Comparison of ENCODE assay signal across 8 mouse cellular contexts in the genomic region with DNA sequence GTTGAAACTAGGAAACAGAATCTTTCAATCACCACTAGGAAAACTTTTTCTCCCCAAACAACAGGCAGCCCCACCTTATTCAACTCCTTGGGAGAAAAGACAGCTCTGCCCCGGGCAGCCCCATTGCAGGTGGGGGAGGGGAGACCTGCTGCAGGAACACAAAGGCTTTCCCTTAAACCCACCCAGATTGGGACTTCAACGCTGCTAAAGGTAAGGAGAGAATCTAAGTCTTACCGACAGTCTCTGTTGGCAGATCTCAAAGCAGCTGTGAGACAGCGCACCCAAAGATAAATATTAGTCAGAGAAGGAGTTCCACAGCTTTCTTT. TPM values are rescaled to one million over a fixed set of nuclear protein-coding genes. Genes with fewer than 3 reads are reported as not detected.
DNase-seq lines count a peak whose midpoint lies in the region; ATAC-seq and TF ChIP-seq lines count a peak whose summit lies in the region.

No protein-coding gene starts in this region.

- no peaks in the 10 kb centered on the region for H3K27me3 ChIP-seq in kidney, embryonic 16.5 days (ENCODE audit: insufficient read depth, low read length)
- no peaks in the 10 kb centered on the region for H3K27me3 ChIP-seq in forebrain, embryonic 16.5 days (replicated peaks; ENCODE audit: control insufficient read depth, insufficient read depth, low read length)
- H3K27me3 ChIP-seq in midbrain, embryonic 11.5 days (ENCODE audit: control insufficient read depth, insufficient read depth, low read length), result no peaks in the 10 kb centered on the region

- no peak overlapping the region for H3K4me3 ChIP-seq in kidney, embryonic 16.5 days (ENCODE audit: low read length)
- peak overlapping the region; percentile 19 for H3K4me3 ChIP-seq in forebrain, embryonic 16.5 days (replicated peaks; ENCODE audit: low read length)
- peak overlapping the region; percentile 1; the same call in 1 of the 2 replicates for H3K4me3 ChIP-seq in midbrain, embryonic 11.5 days (ENCODE audit: low read depth, low read length)

- ATAC-seq in kidney, embryonic 16.5 days (ENCODE audit: low FRiP score, low TSS enrichment), result peak; percentile 83
- ATAC-seq in forebrain, embryonic 16.5 days, result peak; percentile 86
- peak; percentile 94 for ATAC-seq in midbrain, embryonic 11.5 days (ENCODE audit: low FRiP score)
- no peak for ATAC-seq in erythroid progenitor cell, adult 5-6 weeks (replicated peaks; ENCODE audit: low FRiP score, poor library complexity, severe bottlenecking)

- peak overlapping the region; percentile 42 for H3K4me2 ChIP-seq in kidney, embryonic 16.5 days (replicated peaks; ENCODE audit: low read depth, low read length)
- H3K4me2 ChIP-seq in forebrain, embryonic 16.5 days (ENCODE audit: low read length), result peak overlapping the region; percentile 44
- peak overlapping the region; percentile 22 for H3K4me2 ChIP-seq in midbrain, embryonic 11.5 days

- H3K9ac ChIP-seq in kidney, embryonic 16.5 days (replicated peaks; ENCODE audit: low read length), result 0 out of 2 replicates have a peak overlapping the region, but pooled peaks have one; percentile 27
- peak overlapping the region; percentile 39 for H3K9ac ChIP-seq in forebrain, embryonic 16.5 days (replicated peaks; ENCODE audit: low read depth, low read length)
- peak overlapping the region; percentile 24 for H3K9ac ChIP-seq in midbrain, embryonic 11.5 days (ENCODE audit: low read length)

- no peaks in the 10 kb centered on the region for H3K9me3 ChIP-seq in kidney, embryonic 16.5 days (ENCODE audit: low read length)
- H3K9me3 ChIP-seq in forebrain, embryonic 16.5 days (ENCODE audit: control insufficient read depth, low read length), result no peaks in the 10 kb centered on the region
- H3K9me3 ChIP-seq in midbrain, embryonic 11.5 days (ENCODE audit: control insufficient read depth, low read length), result no peaks in the 10 kb centered on the region

- no peaks in the 10 kb centered on the region for H3K36me3 ChIP-seq in kidney, embryonic 16.5 days (ENCODE audit: insufficient read depth, low read length)
- H3K36me3 ChIP-seq in forebrain, embryonic 16.5 days (ENCODE audit: control insufficient read depth, insufficient read depth), result no peaks in the 10 kb centered on the region
- H3K36me3 ChIP-seq in midbrain, embryonic 11.5 days (ENCODE audit: control insufficient read depth, insufficient read depth, low read length), result no peaks in the 10 kb centered on the region

- no peak for TF ChIP-seq CTCF in brain, embryonic 14.5 days (IDR thresholded peaks at IDR 0.05; ENCODE audit: borderline replicate concordance, extremely low read depth, insufficient read depth, insufficient read length)

- H3K27ac ChIP-seq in kidney, embryonic 16.5 days (ENCODE audit: low read length), result no peak overlapping the region
- peak overlapping the region; percentile 25 for H3K27ac ChIP-seq in forebrain, embryonic 16.5 days (ENCODE audit: low read length)
- no peak overlapping the region for H3K27ac ChIP-seq in midbrain, embryonic 11.5 days (ENCODE audit: low read depth, low read length)

- DNase-seq in kidney, adult 9 months, result no peak
- peak; percentile 85 for DNase-seq in brain, embryonic 14.5 days (ENCODE audit: low read depth)
- no peak for DNase-seq in midbrain, embryonic 11.5 days (ENCODE audit: low spot score, missing footprints)
- DNase-seq in spleen, adult 18-20 months, result no peak
- no peak for DNase-seq in gastrocnemius, postnatal 25 days

- H3K4me1 ChIP-seq in kidney, embryonic 16.5 days (ENCODE audit: insufficient read depth, low read length), result no peaks in the 10 kb centered on the region
- no peaks in the 10 kb centered on the region for H3K4me1 ChIP-seq in forebrain, embryonic 16.5 days (replicated peaks; ENCODE audit: control insufficient read depth, insufficient read depth, low read length)
- H3K4me1 ChIP-seq in midbrain, embryonic 11.5 days (ENCODE audit: control insufficient read depth, insufficient read depth, low read length), result no peaks in the 10 kb centered on the region

- TF ChIP-seq POLR2A in brain, embryonic 14.5 days (IDR thresholded peaks at IDR 0.05; ENCODE audit: borderline replicate concordance, extremely low read depth, insufficient read depth, insufficient read length, poor library complexity, severe bottlenecking), result no peak

- WGBS in kidney, embryonic 16.5 days, result 13% methylated on average over 4 of the region's 4 CpGs
- WGBS in forebrain, embryonic 16.5 days, result 6% methylated on average over 4 of the region's 4 CpGs
- 11% methylated on average over 4 of the region's 4 CpGs for WGBS in midbrain, embryonic 11.5 days

RNA-seq across cellular contexts. Expression of gene Gm26661, which starts 41.7 kb away (rescaled TPM):
- polyA plus RNA-seq in kidney, embryonic 16.5 days (2015; fragmentation: Nextera tagmentation; extraction: Ambion mirVana), result not detected in 2 replicates
- polyA plus RNA-seq in brain, embryonic 14.5 days (2012; rRNA removed), result not detected in 2 replicates
- not detected in 2 replicates for polyA plus RNA-seq in forebrain, embryonic 16.5 days (2015; fragmentation: Nextera tagmentation; extraction: Ambion mirVana)
- polyA plus RNA-seq in midbrain, embryonic 11.5 days (2014; fragmentation: Nextera tagmentation; extraction: Ambion mirVana), result not detected in 2 replicates
- not detected in 2 replicates for total RNA-seq in erythroid progenitor cell, adult 5-6 weeks (2015; ENCODE audit: low replicate concordance)
- total RNA-seq in erythroid progenitor cell, adult 5-6 weeks (2017; ENCODE audit: low replicate concordance), result not detected in 2 replicates
- total RNA-seq in gastrocnemius, postnatal 25 days (2021), result not detected
